Mouse (Mus musculus) spleen, adult 2 months (tissue): ENCODE data around the gene Antxr1. TPM values are rescaled to one million over a fixed set of nuclear protein-coding genes. Genes with fewer than 3 reads are reported as not detected.

Experiments
- DNase-seq, 2 experiments: peaks; one replicate each; pipeline versions ENCODE4 v3.0.0 to v3.0.0-alpha.2; 2012 to 2021; ENCODE audit warnings: low spot score in 2 of 2, low read depth in 1 of 2
- H3K27ac ChIP-seq: fragments of 200-500 bp; 2 replicates; pipeline ENCODE4 v1.5.1; 2012; ENCODE audit warnings: low read length, inconsistent platforms; ENCODE audit not compliant: insufficient read depth
- H3K27me3 ChIP-seq: fragments of 200-500 bp; 2 replicates; pipeline ENCODE4 v1.6.1; 2012; ENCODE audit warnings: mild to moderate bottlenecking, moderate library complexity, low read length, inconsistent platforms; ENCODE audit not compliant: control insufficient read depth, insufficient read depth
- H3K36me3 ChIP-seq: fragments of 200-500 bp; 2 replicates; pipeline ENCODE4 v1.6.1; 2012; ENCODE audit warnings: mild to moderate bottlenecking, low read length, inconsistent platforms; ENCODE audit not compliant: control insufficient read depth, insufficient read depth
- H3K4me1 ChIP-seq: fragments of 200-500 bp; 2 replicates; pipeline ENCODE4 v1.6.1; 2011; ENCODE audit warnings: inconsistent platforms; ENCODE audit not compliant: control insufficient read depth, insufficient read depth, insufficient read length
- H3K4me3 ChIP-seq: fragments of 200-500 bp; 2 replicates; pipeline ENCODE4 v1.5.1; 2011; ENCODE audit warnings: mild to moderate bottlenecking, inconsistent platforms; ENCODE audit not compliant: insufficient read depth, insufficient read length; ENCODE audit errors: extremely low read depth
- CTCF ChIP-seq: fragments of 200-500 bp; IDR thresholded peaks from 2 replicates; pipeline ENCODE4 v1.5.1; 2011; ENCODE audit warnings: mild to moderate bottlenecking, inconsistent platforms; ENCODE audit not compliant: insufficient read depth, insufficient read length, insufficient replicate concordance; ENCODE audit errors: extremely low read depth
- POLR2A ChIP-seq: fragments of 200-500 bp; IDR thresholded peaks from 2 replicates; pipeline ENCODE4 v1.6.1; 2011; ENCODE audit warnings: low read depth, low read length, inconsistent platforms
- WGBS: fragments of 180-500 bp; shearing (Covaris S2); methylation state at CpG from one replicate; pipeline ENCODE4 v1.1.7; 2018; 5-methylcytosine and 5-hydroxymethylcytosine counted together
- polyA plus RNA-seq: library from polyadenylated mRNA; depleted of rRNA; stranded (reverse); fragments of >200 nt; gene quantifications from 2 replicates; pipeline ENCODE4 v1.2.3, GENCODE M21; 2012

Gene Antxr1
- polyA plus RNA-seq, 1 experiment = 4.2 TPM

DNA sequence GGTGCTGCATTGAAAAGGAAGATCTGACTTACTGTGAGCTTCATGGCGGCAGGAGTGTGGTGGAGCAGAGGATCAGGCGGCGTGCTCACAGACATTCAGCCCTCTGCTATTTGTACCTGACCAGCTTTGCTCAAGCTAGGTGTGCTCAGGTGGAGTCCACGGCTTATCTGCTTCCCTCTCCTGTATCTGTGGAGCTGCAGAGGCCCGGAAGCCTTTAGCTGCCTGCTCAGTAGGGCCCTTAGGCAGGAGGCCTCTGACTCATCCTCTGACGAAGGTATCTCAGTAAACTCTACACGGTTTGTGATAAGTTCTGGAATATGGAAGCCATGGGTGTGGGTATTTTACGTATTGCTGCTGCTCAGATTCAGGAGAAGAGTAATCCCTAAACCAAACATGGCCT, 15.2 kb upstream of the Antxr1 start, which contains the start of gene Gkn1:
Gene Gkn1 (minus strand): TSS at position 114 of the 400 bp plus-strand sequence.
- no peak for DNase-seq
- WGBS = 93% methylated on average over 8 of the region's 8 CpGs
- Histone ChIP-seq H3K27me3 (no peaks in the 10 kb centered on the region), H3K4me1 (no peaks in the 10 kb centered on the region), H3K4me3 (no peak within 1 kb of the TSS), H3K27ac (no peak within 1 kb of the TSS), H3K36me3 (no peaks in the 10 kb centered on the region)
- TF ChIP-seq POLR2A = no peak
- no peak for TF ChIP-seq CTCF

DNA sequence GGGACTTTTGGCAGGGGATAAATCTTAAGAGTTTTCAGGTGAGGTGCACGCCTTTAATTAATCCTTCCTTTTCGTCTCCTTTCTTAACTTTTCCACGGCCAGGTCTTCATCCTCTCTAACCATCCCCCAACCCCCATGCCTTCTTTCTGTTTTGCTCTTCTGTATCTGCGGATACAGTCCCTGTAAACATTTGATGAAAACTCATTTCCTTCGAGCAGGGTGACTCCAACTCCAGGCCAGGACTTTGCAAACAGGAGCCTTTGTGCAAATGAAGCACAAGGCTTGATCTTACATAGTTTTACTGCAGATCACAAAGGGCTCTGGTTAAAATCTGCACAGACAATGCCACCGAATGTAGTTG, 294 bp upstream of the Antxr1 start:
- 34% methylated on average over 6 of the region's 6 CpGs for WGBS
- H3K27me3 ChIP-seq = peaks cover 11% of the 10 kb centered on the region
- no peak for DNase-seq
- peaks cover 2% of the 10 kb centered on the region; the same call in 1 of the 2 replicates for H3K4me1 ChIP-seq
- H3K27ac ChIP-seq = no peak overlapping the region
- no peaks in the 10 kb centered on the region for H3K36me3 ChIP-seq
- no peak for TF ChIP-seq CTCF
- no peak for TF ChIP-seq POLR2A
- H3K4me3 ChIP-seq = no peak overlapping the region

DNA sequence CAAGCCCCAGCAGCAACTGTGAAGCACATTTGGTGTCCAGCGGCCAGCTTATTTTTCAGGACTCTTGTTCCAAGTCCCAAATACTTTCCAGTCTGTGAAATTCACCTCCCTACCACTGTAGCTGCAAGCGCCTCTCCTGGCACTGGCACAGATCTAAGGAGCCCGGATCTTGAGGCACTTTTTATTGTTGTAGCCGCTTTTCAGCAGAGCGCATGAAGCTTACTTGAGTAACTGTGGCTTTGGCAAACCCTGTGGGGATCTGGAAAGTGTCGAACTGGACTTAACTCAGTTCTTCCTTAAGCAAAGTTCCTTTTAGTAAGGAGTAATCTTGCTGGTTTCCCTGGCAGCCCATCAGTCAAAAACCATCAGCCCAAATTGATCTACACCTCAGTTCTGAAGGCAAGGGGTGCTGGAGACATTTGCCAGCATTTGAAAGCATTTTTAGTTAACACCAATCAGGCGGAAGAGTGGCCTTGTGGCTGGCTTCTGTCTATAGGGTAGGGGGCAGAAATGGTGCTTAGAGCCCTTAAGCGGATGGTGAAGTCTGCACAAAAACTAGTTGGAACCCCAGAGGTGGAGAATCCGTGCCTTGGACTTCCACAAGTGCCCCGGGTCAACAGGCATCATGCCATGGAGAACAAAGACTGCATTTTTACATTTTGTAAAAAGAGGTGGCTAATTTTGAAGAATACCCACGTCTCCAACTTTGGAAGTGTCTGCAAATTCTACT, 1.1 kb downstream of the Antxr1 start:
- H3K36me3 ChIP-seq = no peaks in the 10 kb centered on the region
- H3K27ac ChIP-seq = no peak overlapping the region; the same call in 1 of the 2 replicates
- WGBS = 46% methylated on average over 11 of the region's 11 CpGs
- no peak overlapping the region for H3K4me3 ChIP-seq
- TF ChIP-seq POLR2A (no peak), CTCF (no peak)
- H3K27me3 ChIP-seq = peaks cover 11% of the 10 kb centered on the region
- no peak for DNase-seq
- H3K4me1 ChIP-seq = peaks cover 2% of the 10 kb centered on the region; the same call in 1 of the 2 replicates

DNA sequence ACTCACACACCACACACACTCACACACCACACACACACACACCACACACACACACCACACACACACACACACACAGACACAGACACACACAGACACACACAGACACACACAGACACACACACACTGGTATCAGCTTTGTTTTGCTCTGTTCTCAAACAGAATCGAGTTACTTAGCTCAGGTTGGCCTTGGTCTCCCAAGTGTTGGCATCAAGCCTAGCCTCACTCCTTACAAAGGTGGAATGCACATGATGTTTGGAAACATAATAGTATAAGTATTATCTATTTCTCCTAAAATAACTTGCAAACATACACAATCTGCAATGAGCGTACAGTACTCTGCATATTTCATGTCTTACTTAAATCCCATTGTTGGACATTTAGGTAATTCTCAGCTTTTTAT, 3.2 kb downstream of the Antxr1 start:
- Histone ChIP-seq H3K27me3 (peaks cover 9% of the 10 kb centered on the region), H3K4me3 (no peak overlapping the region), H3K36me3 (no peaks in the 10 kb centered on the region), H3K4me1 (peaks cover 2% of the 10 kb centered on the region; the same call in 1 of the 2 replicates), H3K27ac (no peak overlapping the region)
- TF ChIP-seq CTCF = no peak
- TF ChIP-seq POLR2A = no peak
- no peak for DNase-seq
- WGBS = 76% methylated on average over 2 of the region's 2 CpGs

DNA sequence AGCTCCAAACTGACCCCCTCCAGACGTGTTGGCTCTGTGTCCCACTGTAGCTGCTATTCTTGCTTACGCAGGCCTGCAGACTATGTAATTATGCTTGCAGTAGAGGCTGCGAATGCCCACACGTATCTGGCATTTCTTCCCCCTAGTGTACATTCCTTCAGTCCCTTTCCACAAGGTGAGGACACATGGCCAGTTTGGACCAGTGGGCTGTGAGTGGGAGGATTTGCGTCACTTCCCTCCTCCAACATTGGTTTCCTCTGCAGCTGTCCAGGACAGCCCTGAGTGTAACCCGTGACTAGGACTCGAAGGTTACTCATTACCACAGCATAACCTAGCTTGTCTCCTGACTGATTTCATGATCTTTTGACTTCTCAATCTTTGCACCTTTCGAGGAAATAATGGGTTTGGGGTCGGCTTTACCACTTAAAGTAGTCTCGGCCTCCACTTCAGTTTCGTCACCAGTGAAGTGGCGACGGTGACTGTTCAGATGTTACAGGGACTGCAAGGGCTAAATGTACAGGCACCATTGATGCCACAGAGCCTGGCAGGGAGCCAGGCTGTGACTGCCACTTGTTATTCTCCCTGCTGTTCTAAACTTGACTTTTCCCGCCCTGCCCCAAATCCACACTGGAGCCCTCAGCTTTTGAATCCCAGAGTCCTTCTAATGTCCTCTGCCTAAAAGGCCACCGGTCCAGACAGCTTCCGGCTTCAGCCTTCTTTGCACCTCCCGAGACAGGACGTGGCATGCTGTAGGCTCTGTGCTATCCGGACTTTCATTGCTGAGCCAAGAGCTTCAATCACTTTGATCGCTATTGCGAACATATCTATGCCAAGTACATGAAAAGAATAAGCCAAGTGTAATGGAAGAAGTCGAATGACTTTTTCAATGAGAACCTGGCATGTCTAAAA, 7.1 kb downstream of the Antxr1 start:
- H3K27ac ChIP-seq = no peak overlapping the region
- WGBS = 80% methylated on average over 22 of the region's 22 CpGs
- TF ChIP-seq CTCF (no peak), POLR2A (no peak)
- no peak overlapping the region for H3K4me3 ChIP-seq
- H3K4me1 ChIP-seq = no peaks in the 10 kb centered on the region
- DNase-seq = no peak
- H3K36me3 ChIP-seq = no peaks in the 10 kb centered on the region
- H3K27me3 ChIP-seq = no peaks in the 10 kb centered on the region

DNA sequence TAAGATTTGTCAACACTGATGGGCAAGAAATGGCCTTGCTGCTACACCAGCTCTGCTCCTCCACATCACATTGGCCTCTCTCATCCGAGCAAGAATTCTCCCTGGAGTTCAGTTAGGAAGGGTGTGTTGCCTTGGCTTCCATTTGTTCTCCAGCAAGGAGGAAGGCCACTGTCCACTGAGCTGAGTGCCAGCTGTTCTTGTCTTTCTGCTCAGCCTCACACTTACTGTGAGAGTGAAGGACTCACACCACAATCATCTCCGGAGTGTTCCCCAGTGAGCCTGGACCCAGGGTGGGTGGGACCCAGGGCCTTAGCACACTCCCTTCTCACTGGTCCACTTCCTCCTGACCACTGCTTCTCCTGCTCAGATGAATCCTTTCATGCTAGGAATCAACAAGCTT, 8.7 kb downstream of the Antxr1 start:
- WGBS = 88% methylated on average over 2 of the region's 2 CpGs
- H3K27me3 ChIP-seq = no peaks in the 10 kb centered on the region
- TF ChIP-seq POLR2A = no peak
- no peak overlapping the region for H3K4me3 ChIP-seq
- H3K4me1 ChIP-seq = no peaks in the 10 kb centered on the region
- H3K36me3 ChIP-seq = no peaks in the 10 kb centered on the region
- H3K27ac ChIP-seq = no peak overlapping the region
- no peak for DNase-seq

DNA sequence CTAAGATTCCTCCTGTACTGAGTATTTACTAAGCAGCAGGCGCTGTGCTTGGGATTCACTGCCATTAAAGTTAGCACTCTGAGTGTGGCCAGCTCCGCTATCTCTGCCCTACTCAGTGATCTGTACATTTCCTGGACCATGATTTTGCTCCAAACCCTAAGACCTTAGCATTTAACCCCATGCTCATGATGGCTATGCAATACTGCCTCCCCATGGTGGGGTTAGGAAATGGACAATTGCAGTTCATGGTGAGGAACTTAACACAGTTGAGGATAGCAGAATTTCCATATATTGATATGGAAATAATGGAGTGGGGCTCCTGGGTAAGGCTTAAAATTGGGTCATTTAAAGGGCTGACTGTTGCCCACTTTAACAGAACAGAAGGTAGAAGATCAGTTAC, 12.2 kb downstream of the Antxr1 start:
- peak; percentile 26 to 43 for DNase-seq
- TF ChIP-seq CTCF (peak; percentile 29; the same call in 1 of the 2 replicates), POLR2A (no peak)
- H3K36me3 ChIP-seq = no peaks in the 10 kb centered on the region
- no peaks in the 10 kb centered on the region for H3K27me3 ChIP-seq
- H3K4me3 ChIP-seq = no peak overlapping the region
- no peak overlapping the region for H3K27ac ChIP-seq
- no peaks in the 10 kb centered on the region for H3K4me1 ChIP-seq
- 70% methylated on average over 2 of the region's 2 CpGs for WGBS
